Mouse (Mus musculus): ENCODE measurements around the gene Hoxd11. TPM values are rescaled to one million over a fixed set of nuclear protein-coding genes. Genes with fewer than 3 reads are reported as not detected.

The Hoxd11 gene
- polyA plus RNA-seq, 1 experiment from 2014 or later, result not detected

GRCm38 (mm10) chr2:74668370-74669229 lies 10.8 kb upstream of the Hoxd11 start:
- Histone ChIP-seq H3K4me3 (replicated peaks) (peak overlapping the region; percentile 27), H3K9ac (replicated peaks) (0 out of 2 replicates have a peak overlapping the region, but pooled peaks have one; percentile 32), H3K9me3 (no peaks in the 10 kb centered on the region), H3K27me3 (peaks cover 98% of the 10 kb centered on the region), H3K4me1 (replicated peaks) (peaks cover 12% of the 10 kb centered on the region), H3K4me2 (replicated peaks) (peak overlapping the region; percentile 49), H3K36me3 (no peaks in the 10 kb centered on the region), H3K27ac (no peak overlapping the region)
- WGBS, result under 1% methylated on average over 50 of the region's 74 CpGs
- ATAC-seq, result peak; percentile 70

- Histone ChIP-seq H3K27ac (no peak overlapping the region), H3K9ac (replicated peaks) (no peak overlapping the region), H3K4me1 (replicated peaks) (peaks cover 12% of the 10 kb centered on the region), H3K36me3 (no peaks in the 10 kb centered on the region), H3K4me2 (replicated peaks) (no peak overlapping the region), H3K4me3 (replicated peaks) (no peak overlapping the region), H3K9me3 (no peaks in the 10 kb centered on the region), H3K27me3 (peaks cover 98% of the 10 kb centered on the region)
- WGBS, result 1% methylated on average over 3 of the region's 3 CpGs
- no peak for ATAC-seq
Measured at GRCm38 (mm10) chr2:74669230-74669578, 10.2 kb upstream of the Hoxd11 start.

GRCm38 (mm10) chr2:74669650-74670235 lies 9.6 kb upstream of the Hoxd11 start:
- Histone ChIP-seq H3K4me3 (replicated peaks) (no peak overlapping the region), H3K4me1 (replicated peaks) (peaks cover 12% of the 10 kb centered on the region), H3K36me3 (no peaks in the 10 kb centered on the region), H3K4me2 (replicated peaks) (no peak overlapping the region), H3K27me3 (peaks cover 98% of the 10 kb centered on the region), H3K9me3 (no peaks in the 10 kb centered on the region), H3K27ac (no peak overlapping the region), H3K9ac (replicated peaks) (no peak overlapping the region)
- WGBS, result 3% methylated on average over 14 of the region's 14 CpGs
- ATAC-seq, result no peak

GRCm38 (mm10) chr2:74670632-74671188 lies 8.6 kb upstream of the Hoxd11 start:
- peaks cover 99% of the 10 kb centered on the region for H3K27me3 ChIP-seq
- no peak overlapping the region for H3K4me2 ChIP-seq (replicated peaks)
- peaks cover 12% of the 10 kb centered on the region for H3K4me1 ChIP-seq (replicated peaks)
- WGBS, result 1% methylated on average over 3 of the region's 3 CpGs
- no peak overlapping the region for H3K27ac ChIP-seq
- no peak overlapping the region for H3K4me3 ChIP-seq (replicated peaks)
- no peak for ATAC-seq
- no peaks in the 10 kb centered on the region for H3K9me3 ChIP-seq
- no peaks in the 10 kb centered on the region for H3K36me3 ChIP-seq
- H3K9ac ChIP-seq (replicated peaks), result no peak overlapping the region

- H3K4me3 ChIP-seq (replicated peaks), result no peak overlapping the region
- H3K27ac ChIP-seq, result no peak overlapping the region
- ATAC-seq, result no peak
- no peak overlapping the region for H3K9ac ChIP-seq (replicated peaks)
- H3K27me3 ChIP-seq, result peaks cover 99% of the 10 kb centered on the region
- peaks cover 12% of the 10 kb centered on the region for H3K4me1 ChIP-seq (replicated peaks)
- H3K4me2 ChIP-seq (replicated peaks), result no peak overlapping the region
- WGBS, result 7% methylated on average over 5 of the region's 5 CpGs
- no peaks in the 10 kb centered on the region for H3K9me3 ChIP-seq
- H3K36me3 ChIP-seq, result no peaks in the 10 kb centered on the region
Measured at GRCm38 (mm10) chr2:74671847-74672246, 7.5 kb upstream of the Hoxd11 start.

- peak; percentile 74 for ATAC-seq
- H3K27ac ChIP-seq, result no peak overlapping the region
- H3K9me3 ChIP-seq, result no peaks in the 10 kb centered on the region
- peak overlapping the region; percentile 28 for H3K4me3 ChIP-seq (replicated peaks)
- H3K9ac ChIP-seq (replicated peaks), result no peak overlapping the region
- no peaks in the 10 kb centered on the region for H3K36me3 ChIP-seq
- H3K27me3 ChIP-seq, result peaks cover 99% of the 10 kb centered on the region
- H3K4me2 ChIP-seq (replicated peaks), result peak overlapping the region; percentile 50
- under 1% methylated on average over 40 of the region's 40 CpGs for WGBS
- H3K4me1 ChIP-seq (replicated peaks), result peaks cover 12% of the 10 kb centered on the region
Measured at GRCm38 (mm10) chr2:74672481-74673362, 6.6 kb upstream of the Hoxd11 start.

- H3K9ac ChIP-seq (replicated peaks), result no peak overlapping the region
- no peak overlapping the region for H3K27ac ChIP-seq
- no peaks in the 10 kb centered on the region for H3K36me3 ChIP-seq
- H3K9me3 ChIP-seq, result no peaks in the 10 kb centered on the region
- H3K4me2 ChIP-seq (replicated peaks), result no peak overlapping the region
- peaks cover 99% of the 10 kb centered on the region for H3K27me3 ChIP-seq
- peaks cover 4% of the 10 kb centered on the region for H3K4me1 ChIP-seq (replicated peaks)
- ATAC-seq, result 0 out of 2 replicates have a peak, but pooled peaks have one; percentile 45
- H3K4me3 ChIP-seq (replicated peaks), result no peak overlapping the region
- 1% methylated on average over 24 of the region's 24 CpGs for WGBS
Measured at GRCm38 (mm10) chr2:74673835-74674425, 5.4 kb upstream of the Hoxd11 start.

- 2% methylated on average over 47 of the region's 47 CpGs for WGBS
- Histone ChIP-seq H3K4me2 (replicated peaks) (no peak within 1 kb of the TSS), H3K4me3 (replicated peaks) (no peak within 1 kb of the TSS), H3K9ac (replicated peaks) (no peak within 1 kb of the TSS), H3K9me3 (no peaks in the 10 kb centered on the region), H3K4me1 (replicated peaks) (peaks cover 4% of the 10 kb centered on the region), H3K36me3 (no peaks in the 10 kb centered on the region), H3K27ac (no peak within 1 kb of the TSS), H3K27me3 (peaks cover 99% of the 10 kb centered on the region)
- ATAC-seq, result no peak
Measured at GRCm38 (mm10) chr2:74674881-74675665, 4.3 kb upstream of the Hoxd11 start, which contains the start of gene Hoxd12. Gene Hoxd12 (plus strand): TSS chr2:74675013.

GRCm38 (mm10) chr2:74675666-74676282 lies 3.6 kb upstream of the Hoxd11 start:
- H3K36me3 ChIP-seq, result no peaks in the 10 kb centered on the region
- peaks cover 4% of the 10 kb centered on the region for H3K4me1 ChIP-seq (replicated peaks)
- H3K9ac ChIP-seq (replicated peaks), result no peak overlapping the region
- H3K4me3 ChIP-seq (replicated peaks), result no peak overlapping the region
- H3K27me3 ChIP-seq, result peaks cover 100% of the 10 kb centered on the region
- 5% methylated on average over 23 of the region's 24 CpGs for WGBS
- no peak for ATAC-seq
- no peak overlapping the region for H3K4me2 ChIP-seq (replicated peaks)
- H3K9me3 ChIP-seq, result no peaks in the 10 kb centered on the region
- no peak overlapping the region for H3K27ac ChIP-seq

- Histone ChIP-seq H3K27me3 (peaks cover 100% of the 10 kb centered on the region), H3K4me1 (replicated peaks) (peaks cover 4% of the 10 kb centered on the region), H3K4me2 (replicated peaks) (no peak overlapping the region), H3K27ac (no peak overlapping the region), H3K4me3 (replicated peaks) (no peak overlapping the region), H3K36me3 (no peaks in the 10 kb centered on the region), H3K9me3 (no peaks in the 10 kb centered on the region), H3K9ac (replicated peaks) (no peak overlapping the region)
- no peak for ATAC-seq
- 2% methylated on average over 9 of the region's 9 CpGs for WGBS
Measured at GRCm38 (mm10) chr2:74676376-74677052, 2.8 kb upstream of the Hoxd11 start.

Data from midbrain, embryonic 13.5 days (tissue).